Mouse (Mus musculus): ENCODE results near the gene Mns1.
A peak's percentile ranks its signal among the peaks of the same experiment; 100 is the strongest.

Mns1 gene

DNA sequence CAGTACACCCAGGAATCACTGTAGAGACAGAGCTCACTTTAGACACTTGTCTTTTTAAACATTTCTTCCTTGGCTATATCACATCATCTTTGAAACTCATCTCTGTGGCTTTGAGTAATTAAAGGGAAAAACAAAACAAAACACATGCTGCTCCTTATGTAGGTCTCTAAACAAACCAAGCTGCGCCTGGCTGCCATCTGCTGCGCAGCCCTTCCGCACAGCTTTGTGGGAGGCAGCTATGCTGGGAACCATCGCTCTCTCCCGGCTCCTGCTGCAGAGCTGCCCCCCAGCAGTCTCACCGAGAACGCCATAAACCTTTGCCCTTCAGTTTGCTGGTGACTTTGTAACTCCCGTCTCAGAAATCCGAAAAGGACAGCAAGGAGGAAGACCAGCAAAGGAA lies 37.7 kb downstream of the Mns1 start:
- no peak for DNase-seq (ENCODE audit: low spot score)

GRCm38 (mm10) chr9:72477306-72477705 lies 39.5 kb downstream of the Mns1 start:
- DNase-seq (ENCODE audit: low spot score) = no peak

DNA sequence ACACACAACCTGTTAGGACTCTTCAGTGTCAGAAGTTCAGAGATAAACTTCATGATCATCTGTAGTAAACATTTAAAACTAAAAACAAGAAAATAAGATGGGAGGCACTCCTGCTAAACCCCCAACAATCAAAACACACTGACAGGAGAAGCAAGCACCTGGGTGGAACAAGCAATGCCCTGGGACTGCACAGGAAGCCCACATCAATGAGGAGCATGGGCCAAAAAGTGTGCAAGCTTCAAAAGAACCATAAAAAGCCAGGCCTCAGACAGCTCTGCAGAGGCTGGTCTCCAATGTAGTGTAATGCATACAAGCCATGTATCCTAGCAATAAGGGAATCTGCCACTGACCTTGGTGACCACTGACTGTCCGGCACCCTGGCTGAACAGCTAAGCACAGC lies 41.5 kb downstream of the Mns1 start:
- DNase-seq (ENCODE audit: low spot score) = no peak

DNA sequence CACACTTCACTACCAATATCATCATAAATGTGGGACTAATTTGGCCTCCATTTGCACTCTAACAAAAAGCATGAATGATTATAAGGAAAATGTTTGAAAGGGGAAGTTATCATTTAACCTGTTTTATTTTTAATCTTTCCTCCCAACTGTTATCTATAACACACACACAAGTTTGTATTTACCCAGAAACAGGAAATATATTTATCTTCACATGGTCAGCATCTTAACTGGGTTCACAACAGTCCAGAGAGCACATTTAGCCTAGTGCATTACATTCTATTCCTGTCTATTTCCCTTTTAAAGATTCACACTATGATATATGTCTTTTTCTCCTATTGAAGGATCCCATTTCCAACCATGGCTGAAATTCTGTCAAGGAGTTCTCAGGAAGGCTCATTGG lies 50.7 kb downstream of the Mns1 start:
- no peak for DNase-seq (ENCODE audit: low spot score)

DNA sequence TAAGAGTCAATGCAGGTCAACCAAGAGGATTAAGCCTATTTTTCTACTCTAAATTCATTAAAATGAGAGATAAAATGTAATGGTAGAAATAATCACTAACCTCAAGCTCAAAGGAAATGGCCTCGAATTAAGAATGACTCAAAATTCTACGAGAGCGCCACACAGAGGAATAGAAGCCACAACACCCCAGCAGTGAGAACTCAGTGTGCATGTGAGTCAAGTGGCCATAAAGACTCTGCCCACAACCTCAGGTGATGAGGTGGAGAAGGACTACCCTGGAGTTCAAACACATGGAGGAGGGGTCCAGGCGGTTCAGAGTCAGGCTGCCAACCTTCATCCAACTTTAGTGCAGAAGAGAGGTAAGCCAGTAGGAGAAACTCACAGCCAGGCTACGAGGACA lies 51.3 kb downstream of the Mns1 start:
- DNase-seq (ENCODE audit: low spot score) = no peak

DNA sequence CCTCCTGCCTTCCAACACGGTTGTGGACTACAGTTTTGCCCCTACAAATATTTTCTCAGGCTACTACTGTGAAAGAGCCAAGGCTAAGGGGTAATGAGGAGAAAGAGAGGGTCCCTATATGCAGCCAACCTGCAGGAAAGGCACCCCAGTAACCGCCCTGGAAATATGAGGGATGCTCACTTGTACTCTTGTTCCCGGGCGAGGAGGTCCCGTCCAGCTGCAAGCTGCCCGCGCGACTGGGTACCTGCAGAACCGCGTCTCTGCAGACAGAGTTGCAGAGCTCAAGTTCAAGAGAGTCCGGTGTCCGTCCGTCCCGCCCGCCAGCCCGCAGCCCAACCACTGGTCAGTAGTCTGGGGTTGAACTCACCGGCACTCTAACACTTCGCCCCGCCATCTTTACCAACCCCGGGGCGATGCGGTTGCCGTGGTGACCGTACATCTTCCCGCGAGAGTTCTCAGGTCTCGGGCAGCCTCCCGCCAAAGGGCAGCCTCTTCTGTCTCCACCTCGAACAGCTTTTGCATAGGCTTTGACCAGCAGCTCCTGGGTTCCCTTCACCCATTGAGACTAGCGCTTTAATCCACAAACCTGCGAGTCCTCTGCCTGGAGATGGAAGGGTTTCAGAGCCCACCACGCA lies 53.9 kb downstream of the Mns1 start:
- peak; percentile 88 for DNase-seq (ENCODE audit: low spot score)

DNA sequence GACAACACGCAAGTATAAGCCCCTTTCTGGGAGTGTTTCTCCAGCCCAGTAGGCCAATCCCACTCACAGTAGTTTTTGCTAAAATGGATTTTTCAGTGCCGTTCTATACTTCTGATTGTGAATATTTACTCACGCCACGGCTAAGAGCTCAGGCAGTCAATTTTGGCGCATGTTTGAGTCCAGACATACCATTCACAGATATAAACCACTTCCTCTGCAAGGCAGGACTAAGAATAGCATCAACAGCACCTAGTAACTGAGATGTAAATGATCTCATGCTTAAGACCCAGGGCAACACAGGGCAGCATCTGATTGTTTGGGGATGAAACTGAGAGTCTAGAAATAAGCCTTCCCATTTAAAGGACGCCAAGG lies 54.4 kb downstream of the Mns1 start, which contains the start of gene Tex9:
Gene Tex9, minus strand, starts transcription at position 19 of the 372 bp plus-strand sequence.
- peak; percentile 1 for DNase-seq (ENCODE audit: low spot score)

- no peak for DNase-seq (ENCODE audit: low spot score)
These were observed 55.7 kb downstream of the Mns1 start for GRCm38 (mm10) chr9:72493465-72493864.

GRCm38 (mm10) chr9:72493984-72494685 lies 56.3 kb downstream of the Mns1 start:
- DNase-seq (ENCODE audit: low spot score) = no peak

DNA sequence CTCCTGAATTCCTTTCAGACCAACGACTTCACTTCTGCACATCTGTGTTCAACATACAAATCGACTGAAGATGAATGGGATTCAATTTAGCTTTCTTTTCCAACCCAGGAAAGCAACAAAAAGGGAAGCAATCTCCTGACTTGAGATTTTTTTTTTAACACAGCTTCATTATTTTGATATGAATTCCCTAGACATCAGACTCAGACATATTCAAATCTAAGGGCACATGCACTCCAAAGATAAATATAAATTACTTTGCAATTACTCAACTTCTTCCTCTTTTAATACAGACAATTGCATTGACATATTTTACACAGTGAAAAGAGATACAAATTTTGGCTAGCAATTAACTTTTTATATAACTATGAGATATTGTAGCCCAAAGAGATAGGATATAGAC lies 58.9 kb downstream of the Mns1 start:
- DNase-seq (ENCODE audit: low spot score) = no peak

DNA sequence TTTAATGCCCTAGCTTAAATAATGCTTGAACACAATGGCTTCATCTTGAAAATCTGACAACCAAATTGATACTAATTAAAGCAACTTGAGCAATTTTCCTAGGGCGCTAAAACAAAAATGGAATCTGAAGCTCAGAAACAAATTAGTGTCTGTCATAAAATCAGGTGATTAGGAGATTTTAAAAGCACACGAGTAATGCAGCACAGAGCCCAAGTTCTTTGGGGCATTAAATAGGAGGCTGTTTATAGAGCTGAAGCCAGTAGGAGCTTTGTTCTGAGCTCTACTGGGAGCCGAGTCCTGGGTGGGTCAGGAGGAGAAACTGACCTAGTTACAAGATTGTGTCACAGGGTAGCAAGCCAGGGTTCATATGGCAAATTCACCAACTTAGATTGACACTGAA lies 59.4 kb downstream of the Mns1 start:
- no peak for DNase-seq (ENCODE audit: low spot score)

Measured in ovary, postnatal 14 days (tissue).